Mouse (Mus musculus): ENCODE data around the gene Pla2g2f. TPM values are rescaled to one million over a fixed set of nuclear protein-coding genes. Genes with fewer than 3 reads are reported as not detected.

Pla2g2f gene
- total RNA-seq, 2 experiments from 2014 or later = 0.10 TPM; not detected in 1

GRCm38 (mm10) chr4:138714186-138714585 is 43.2 kb downstream of the Pla2g2f start:
- no peak for DNase-seq

DNA sequence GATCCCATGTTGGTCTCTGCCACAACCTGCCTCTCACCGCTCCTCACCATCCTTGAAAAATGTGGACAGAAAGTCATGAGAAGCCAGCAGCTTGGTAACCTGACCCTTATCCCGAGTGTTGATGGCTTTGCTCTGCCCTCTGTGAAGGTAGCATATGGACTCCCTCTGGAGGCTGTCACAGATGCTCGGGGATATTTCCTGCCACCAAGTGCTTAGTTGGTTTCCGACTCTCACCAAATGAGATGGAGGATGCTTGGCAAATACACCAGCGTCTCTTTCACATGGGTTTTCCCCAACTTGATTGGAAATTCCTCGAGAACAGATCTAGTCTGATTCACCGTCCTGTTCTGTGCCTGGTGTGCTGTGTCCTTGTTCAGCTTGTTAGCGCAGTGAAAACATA is 44.8 kb downstream of the Pla2g2f start:
- DNase-seq = no peak

GRCm38 (mm10) chr4:138712096-138712495 is 45.3 kb downstream of the Pla2g2f start:
- no peak for DNase-seq

DNA sequence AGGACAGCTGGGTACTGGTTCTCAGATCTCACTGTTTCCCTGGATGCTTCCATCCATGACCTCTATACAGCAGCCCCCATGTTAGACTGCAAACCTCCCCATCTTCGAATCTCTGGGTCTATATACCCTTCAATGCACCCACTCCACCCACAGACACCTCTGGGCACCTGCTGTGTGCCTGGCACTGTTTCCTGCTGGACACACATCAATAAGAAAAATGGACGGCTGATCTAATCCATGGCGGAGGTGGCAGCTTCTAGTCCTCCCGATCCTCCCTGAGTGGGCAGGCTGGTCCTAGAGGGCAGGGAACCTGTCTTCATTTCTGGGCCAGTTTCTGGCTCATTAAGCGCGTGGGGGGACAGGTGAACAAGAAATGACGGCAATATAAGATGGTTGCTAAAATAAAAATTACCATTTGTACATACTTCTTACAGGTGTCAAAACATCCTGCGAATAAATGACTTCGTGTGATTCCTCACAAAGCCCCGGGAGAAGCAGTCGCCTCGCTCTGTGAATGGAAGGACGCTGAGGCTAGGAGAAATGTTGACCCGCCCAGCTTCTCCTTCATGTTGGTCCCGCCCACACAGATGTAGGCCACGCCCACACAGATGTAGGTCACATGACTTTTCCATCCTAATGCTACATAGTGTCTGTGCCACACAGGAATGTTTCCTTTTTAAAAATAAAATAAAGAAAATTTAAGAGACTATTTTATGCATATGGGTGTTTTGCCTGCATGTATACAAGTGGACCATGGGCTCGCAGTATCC is 46.2 kb downstream of the Pla2g2f start:
- DNase-seq = no peak

GRCm38 (mm10) chr4:138710633-138711032 is 46.8 kb downstream of the Pla2g2f start:
- no peak for DNase-seq

- no peak for DNase-seq
Measured at GRCm38 (mm10) chr4:138709944-138710343, 47.5 kb downstream of the Pla2g2f start.

DNA sequence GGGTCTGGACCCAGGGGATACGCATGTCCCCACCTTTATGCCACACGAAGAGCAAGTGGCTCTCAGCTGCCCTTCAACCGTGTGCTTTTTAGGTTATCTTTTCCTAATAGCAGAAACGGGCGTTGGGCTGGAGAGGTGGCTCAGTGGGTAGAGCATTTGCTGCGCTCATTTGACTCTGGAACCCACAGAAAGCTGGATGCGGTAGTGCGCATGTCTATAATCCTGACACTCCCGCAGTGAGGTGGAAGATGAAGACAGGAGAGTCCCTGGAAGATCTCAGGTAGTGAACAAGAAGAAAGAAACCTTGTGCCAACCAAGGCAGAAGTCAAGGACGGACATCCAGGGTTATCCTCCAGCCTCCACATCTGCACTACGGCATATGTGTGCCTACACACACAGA is 48.2 kb downstream of the Pla2g2f start:
- no peak for DNase-seq

GRCm38 (mm10) chr4:138708636-138709035 is 48.8 kb downstream of the Pla2g2f start:
- DNase-seq = peak; percentile 74

DNA sequence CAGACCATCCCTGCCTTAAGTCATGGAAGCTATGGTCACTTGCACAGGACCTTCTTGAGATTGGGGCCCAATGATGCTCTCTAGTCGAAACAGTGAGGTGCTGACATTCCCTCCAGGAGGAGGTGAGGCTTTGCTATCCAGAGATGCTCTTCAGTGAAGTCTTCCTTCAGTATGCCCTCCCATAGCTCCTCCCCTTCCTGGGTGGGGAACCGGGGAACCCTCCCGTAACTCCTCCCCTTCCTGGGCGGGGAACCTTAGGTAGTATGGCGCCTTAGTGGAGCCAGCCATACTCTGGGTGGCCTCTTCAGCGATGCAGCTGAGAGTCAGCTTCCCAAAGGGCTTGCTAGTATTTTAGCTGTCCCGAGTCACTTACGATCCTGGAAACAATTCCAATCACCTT is 50.8 kb downstream of the Pla2g2f start:
- no peak for DNase-seq

GRCm38 (mm10) chr4:138704169-138704568 is 53.3 kb downstream of the Pla2g2f start:
- DNase-seq = no peak

DNA sequence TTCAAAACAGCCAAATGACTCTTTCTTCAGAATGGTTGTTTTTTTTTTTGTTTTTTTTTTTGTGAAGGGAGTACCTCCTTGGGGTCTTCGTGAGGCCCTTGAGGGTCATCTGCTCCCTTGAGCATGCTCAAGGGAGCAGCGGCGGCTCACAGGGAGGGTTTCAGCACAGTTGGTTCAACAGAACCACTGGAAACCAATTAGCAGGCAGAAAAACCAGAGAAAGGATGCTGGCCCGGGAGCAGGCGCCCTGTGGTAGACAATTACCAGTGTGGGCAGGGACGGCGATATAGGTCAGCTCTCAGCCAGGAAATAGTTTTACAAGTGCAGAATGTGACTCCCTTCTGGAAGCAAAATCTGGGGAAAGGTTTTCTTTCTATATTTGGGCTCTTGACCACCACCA is 53.8 kb downstream of the Pla2g2f start:
- DNase-seq = no peak

- DNase-seq = no peak
Measured at GRCm38 (mm10) chr4:138702528-138702927, 54.9 kb downstream of the Pla2g2f start.

- no peak for DNase-seq
Measured at GRCm38 (mm10) chr4:138702031-138702430, 55.4 kb downstream of the Pla2g2f start.

DNA sequence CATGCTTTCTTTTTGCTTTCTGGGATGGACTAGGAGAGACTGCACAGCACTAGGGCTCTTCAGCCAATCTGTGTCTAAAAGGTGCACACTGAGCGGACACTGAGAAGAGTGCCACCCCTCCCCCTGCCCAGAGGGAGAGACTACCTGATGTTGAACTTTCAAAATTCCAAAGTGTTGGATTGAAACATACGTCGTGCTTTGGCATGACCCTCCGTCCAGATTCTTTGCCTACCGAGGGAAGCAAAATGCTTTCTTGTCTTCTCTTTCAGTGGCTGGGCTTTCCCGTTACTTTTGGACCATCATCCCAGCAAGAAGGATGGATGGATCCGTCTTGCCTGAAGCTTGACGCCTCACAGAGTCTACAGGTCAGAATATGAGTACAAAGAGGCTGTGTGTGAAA is 56.3 kb downstream of the Pla2g2f start:
- no peak for DNase-seq

Other genes starting within 250 kb of the Pla2g2f start
- gene Vwa5b1, start 121.7 kb downstream of the Pla2g2f start, total RNA-seq (2021) = not detected
- not detected for gene Pla2g2c, start 32.8 kb downstream of the Pla2g2f start, total RNA-seq (2021)
- gene Ubxn10, start 20.5 kb downstream of the Pla2g2f start, total RNA-seq (2021) = 1 to 10 TPM in 1 of 2 experiments, under 1 TPM in 1; 0.79 to 1.0 TPM
- gene Pla2g2d, start 18.1 kb upstream of the Pla2g2f start, total RNA-seq (2021) = not detected
- 1 to 10 TPM; 7.9 to 8.6 TPM for gene Pla2g5, start 105.9 kb upstream of the Pla2g2f start, total RNA-seq (2021)
- not detected for gene Gm13030, start 116.3 kb upstream of the Pla2g2f start, total RNA-seq (2021)
- gene Pla2g2e, start 120.3 kb upstream of the Pla2g2f start, total RNA-seq (2021) = under 1 TPM; 0.36 to 0.59 TPM
- gene Otud3, start 156.3 kb upstream of the Pla2g2f start, total RNA-seq (2021) = 1 to 10 TPM; 7.5 to 9.3 TPM
- not detected for gene Rnf186, start 209.5 kb upstream of the Pla2g2f start, total RNA-seq (2021)
- 10 to 100 TPM; 11.7 to 14.2 TPM for gene Tmco4, start 215.3 kb upstream of the Pla2g2f start, total RNA-seq (2021)

All from heart, postnatal 4 days (tissue).